Mouse (Mus musculus) central nervous system, embryonic 18 days (tissue): Measurements from ENCODE around the gene Uty. TPM values are rescaled to one million over a fixed set of nuclear protein-coding genes. Genes with fewer than 3 reads are reported as not detected.

Experiments used
- polyA plus RNA-seq: library from polyadenylated mRNA; depleted of rRNA; stranded (reverse); fragments of >200 nt; gene quantifications from 2 replicates; pipeline ENCODE4 v1.2.3, GENCODE M21; 2012; rRNA removed

Uty gene
- 9.6 and 11.1 TPM in 2 replicates for polyA plus RNA-seq

DNA sequence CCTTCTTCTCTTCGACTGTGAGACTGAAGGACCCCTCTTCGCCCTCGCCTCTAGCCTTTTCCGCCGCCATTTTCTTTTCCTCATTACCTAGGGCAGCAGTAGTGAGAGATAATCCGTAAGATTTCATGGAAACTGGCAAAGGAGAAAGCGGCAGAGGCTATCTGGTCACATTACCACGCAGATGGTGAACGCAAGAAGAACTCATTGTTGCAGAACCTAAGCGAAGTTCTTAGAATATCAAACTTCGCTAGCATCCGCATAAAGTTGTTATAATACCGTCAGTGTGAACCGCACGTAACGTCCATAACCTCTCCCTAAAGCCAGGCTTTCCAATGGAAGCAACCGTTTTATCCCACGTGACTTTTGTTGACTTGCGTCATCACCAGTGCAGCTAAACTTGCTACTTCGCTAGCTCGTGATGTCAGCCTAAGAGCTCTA lies at the start of gene Uty:
TSS of gene Uty (minus strand) at position 334 of the 438 bp plus-strand sequence.

DNA sequence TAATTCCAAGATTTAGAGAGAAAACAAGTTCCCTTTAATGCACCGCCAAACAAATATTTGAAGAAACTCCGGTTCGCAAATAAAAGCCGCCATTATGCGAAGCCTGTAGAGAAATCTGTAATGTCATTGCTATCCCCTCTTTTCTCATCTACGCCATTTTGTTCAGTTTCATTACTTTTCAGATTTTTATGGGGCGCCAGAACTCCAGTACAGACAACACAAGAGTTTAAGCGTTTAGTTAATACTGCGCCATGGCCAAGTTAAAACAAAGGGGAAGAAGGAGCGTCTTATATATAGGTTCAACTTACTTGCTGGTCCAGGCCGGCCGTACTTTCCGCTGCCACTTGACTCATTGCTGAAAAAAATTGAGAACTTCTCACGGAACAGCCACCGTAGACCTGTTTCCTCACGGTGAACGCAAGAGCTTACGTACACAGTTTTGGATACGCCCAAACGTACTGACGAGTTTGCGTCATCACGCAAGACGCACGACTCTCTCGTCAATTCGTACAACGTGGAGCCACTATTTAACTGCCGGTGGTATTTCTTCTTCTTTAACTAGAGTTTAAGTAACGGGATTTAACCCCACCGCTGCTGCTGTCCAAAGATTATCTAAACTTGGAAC lies 40.7 kb upstream of the Uty start, which contains the start of gene Ddx3y:
TSS of gene Ddx3y (minus strand) at position 459 of the 625 bp plus-strand sequence.

Other genes with a start within 250 kb of the Uty start
- 79.5 and 85.8 TPM in 2 replicates for gene Eif2s3y, start 235.2 kb downstream of the Uty start, polyA plus RNA-seq
- gene Ddx3y, start 40.9 kb upstream of the Uty start, polyA plus RNA-seq, result 18.2 and 18.5 TPM in 2 replicates
- gene Usp9y, start 214.0 kb upstream of the Uty start, polyA plus RNA-seq, result not detected in 2 replicates